Comparison of ENCODE assay signal across 9 mouse cellular contexts in the genomic region with DNA sequence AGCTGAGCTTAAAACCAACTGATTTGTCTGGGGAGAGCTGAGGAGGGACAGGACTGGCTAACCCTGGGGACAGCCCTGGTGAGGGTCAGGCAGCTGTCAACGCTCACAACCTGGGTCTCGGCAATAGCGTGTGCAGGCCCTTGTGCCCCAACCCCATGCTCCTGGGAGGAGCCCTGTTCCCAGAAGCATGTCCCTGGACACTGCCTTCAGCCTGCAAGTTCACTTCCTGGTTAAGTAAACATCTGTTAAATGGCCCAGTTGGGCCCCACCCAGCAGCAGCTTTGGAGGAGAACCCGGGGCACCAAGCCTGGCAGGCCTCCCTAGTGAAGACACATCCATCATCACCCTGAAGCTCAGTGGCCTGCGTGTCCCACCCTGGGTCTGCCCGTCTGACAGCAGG. TPM values are rescaled to one million over a fixed set of nuclear protein-coding genes. Genes with fewer than 3 reads are reported as not detected.
DNase-seq lines count a peak whose midpoint lies in the region; ATAC-seq and TF ChIP-seq lines count a peak whose summit lies in the region.
"Had no signal": no experiment of that assay in that cellular context is flagged by ENCODE, and none has a peak within 500 bp of the region (broad histone marks: within the 10 kb centered on the region; RNA-seq: fewer than 3 reads in every experiment).

No protein-coding gene starts in this region.

- no peaks in the 10 kb centered on the region; the same call in 1 of the 2 replicates for H3K4me1 ChIP-seq in intestine, postnatal 0 days (replicated peaks; ENCODE audit: control insufficient read depth, insufficient read depth, low read length)
- peaks cover 31% of the 10 kb centered on the region for H3K4me1 ChIP-seq in lung, adult 2 months (ENCODE audit: control insufficient read depth, insufficient read depth, low read length)
- no peaks in the 10 kb centered on the region for H3K4me1 ChIP-seq in hindbrain, embryonic 11.5 days (replicated peaks; ENCODE audit: control insufficient read depth, insufficient read depth, low read length)

- DNase-seq in adrenal gland, adult 8-10 months: peak; percentile 41
- DNase-seq in heart, adult 11 months: peak; percentile 98
- DNase-seq in lung, adult 2 months: peak; percentile 49
- DNase-seq in Muller cell, postnatal 12 days (ENCODE audit: inconsistent ontology term): no peak
- DNase-seq in hindbrain, embryonic 11.5 days (ENCODE audit: low spot score): no peak
- no peak for DNase-seq in spleen, adult 12 weeks (ENCODE audit: low spot score)
- DNase-seq in cerebellum, adult 9-11 months: no peak

- no peak for TF ChIP-seq POLR2A in lung, adult 2 months (IDR thresholded peaks at IDR 0.05; ENCODE audit: borderline replicate concordance, extremely low read depth, low read depth, low read length)

- no peak overlapping the region for H3K9ac ChIP-seq in intestine, postnatal 0 days (ENCODE audit: low read depth, low read length)
- no peak overlapping the region for H3K9ac ChIP-seq in hindbrain, embryonic 11.5 days (ENCODE audit: low read depth, low read length)
- H3K9ac ChIP-seq: hindbrain, embryonic 14.5 days had no signal

- WGBS in intestine, postnatal 0 days: 23% methylated on average over 6 of the region's 6 CpGs
- 26% methylated on average over 6 of the region's 6 CpGs for WGBS in lung, adult 2 months
- 68% methylated on average over 6 of the region's 6 CpGs for WGBS in hindbrain, embryonic 11.5 days

- no peak overlapping the region for H3K4me3 ChIP-seq in intestine, postnatal 0 days (ENCODE audit: low read depth, low read length)
- no peak overlapping the region for H3K4me3 ChIP-seq in lung, adult 2 months (replicated peaks; ENCODE audit: extremely low read depth, low read depth, low read length)
- H3K4me3 ChIP-seq in hindbrain, embryonic 11.5 days (ENCODE audit: low read depth, low read length): no peak overlapping the region

- no peaks in the 10 kb centered on the region; the same call in 1 of the 2 replicates for H3K36me3 ChIP-seq in intestine, postnatal 0 days (ENCODE audit: control insufficient read depth, insufficient read depth)
- no peaks in the 10 kb centered on the region for H3K36me3 ChIP-seq in hindbrain, embryonic 11.5 days (ENCODE audit: control insufficient read depth, insufficient read depth, low read length)

- 0 out of 2 replicates have a peak, but pooled peaks have one; percentile 14 for ATAC-seq in intestine, postnatal 0 days
- no peak for ATAC-seq in hindbrain, embryonic 11.5 days (ENCODE audit: low FRiP score)

- H3K4me2 ChIP-seq in intestine, postnatal 0 days (replicated peaks; ENCODE audit: low read depth): no peak overlapping the region
- no peak overlapping the region for H3K4me2 ChIP-seq in hindbrain, embryonic 11.5 days (replicated peaks; ENCODE audit: low read depth, low read length)
- H3K4me2 ChIP-seq: hindbrain, embryonic 14.5 days had no signal

- H3K9me3 ChIP-seq in intestine, postnatal 0 days (ENCODE audit: control insufficient read depth): no peaks in the 10 kb centered on the region
- H3K9me3 ChIP-seq in hindbrain, embryonic 11.5 days (ENCODE audit: control insufficient read depth, low read length): no peaks in the 10 kb centered on the region

- no peak overlapping the region for H3K27ac ChIP-seq in intestine, postnatal 0 days (ENCODE audit: low read depth, low read length)
- no peak overlapping the region for H3K27ac ChIP-seq in hindbrain, embryonic 11.5 days (ENCODE audit: low read depth, low read length)
- H3K27ac ChIP-seq: hindbrain, embryonic 14.5 days had no signal

- H3K27me3 ChIP-seq in intestine, postnatal 0 days (replicated peaks; ENCODE audit: control insufficient read depth, insufficient read depth, low read length): no peaks in the 10 kb centered on the region
- H3K27me3 ChIP-seq in hindbrain, embryonic 11.5 days (ENCODE audit: control insufficient read depth, insufficient read depth, low read length): no peaks in the 10 kb centered on the region

- TF ChIP-seq CTCF in intestine, postnatal 0 days (IDR thresholded peaks at IDR 0.05; ENCODE audit: low read depth): no peak
- no peak for TF ChIP-seq CTCF in lung, adult 2 months (IDR thresholded peaks at IDR 0.05; ENCODE audit: insufficient read depth, low read length)

RNA-seq across cellular contexts. Expression of a gene that starts 56.0 kb away (rescaled TPM):
- 10 to 100 TPM; 11.2 to 22.4 (median 19.7) TPM for total RNA-seq in adrenal gland, adult 8-10 months (2022)
- 3.3 and 3.5 TPM in 2 replicates for polyA plus RNA-seq in intestine, postnatal 0 days (2015; fragmentation: Nextera tagmentation; extraction: Ambion mirVana)
- polyA plus RNA-seq in lung, adult 2 months (2012; rRNA removed): 31.2 and 32.6 TPM in 2 replicates
- polyA plus RNA-seq in hindbrain, embryonic 11.5 days (2014; fragmentation: Nextera tagmentation; extraction: Ambion mirVana): 5.8 and 6.5 TPM in 2 replicates

RNA-seq across cellular contexts. Expression of a gene that starts 56.5 kb away (rescaled TPM):
- total RNA-seq in adrenal gland, adult 8-10 months (2022): 10 to 100 TPM; 41.2 to 57.1 (median 45.4) TPM
- 8.1 and 9.6 TPM in 2 replicates for polyA plus RNA-seq in intestine, postnatal 0 days (2015; fragmentation: Nextera tagmentation; extraction: Ambion mirVana)
- polyA plus RNA-seq in lung, adult 2 months (2012; rRNA removed): 15.0 and 22.1 TPM in 2 replicates
- 22.8 and 25.8 TPM in 2 replicates for polyA plus RNA-seq in hindbrain, embryonic 11.5 days (2014; fragmentation: Nextera tagmentation; extraction: Ambion mirVana)

Comparison
In these comparisons a context has a peak if more than half of its experiments do, and no peak if none do; other contexts are left out.
1. DNase-seq: peak in adrenal gland, adult 8-10 months (single experiment), heart, adult 11 months (single experiment) and lung, adult 2 months (single experiment); none in Muller cell, postnatal 12 days (single experiment), hindbrain, embryonic 11.5 days (single experiment), spleen, adult 12 weeks (single experiment) and cerebellum, adult 9-11 months (single experiment).